Mouse (Mus musculus) CH12.LX (cell line): ENCODE measurements at regions not wholly inside any gene's neighbourhood (a gene's known extent, or its start where the extent isn't known, plus 50 kb on each side); places are given as distances from the start of the nearest gene placed in this dataset.

Experiments used
- DNase-seq: peaks from one replicate; pipeline ENCODE4 v3.0.0-alpha.2; 2013; ENCODE audit errors: extremely low read depth
- H3K27ac ChIP-seq: 2 replicates; pipeline ENCODE4 v1.5.1; 2012; ENCODE audit warnings: low read depth, mild to moderate bottlenecking, control low read depth, moderate library complexity; ENCODE audit not compliant: insufficient read depth
- H3K27me3 ChIP-seq: replicated peaks from 2 replicates; pipeline ENCODE3; 2012; ENCODE audit warnings: inconsistent platforms
- H3K36me3 ChIP-seq, 2 experiments: replicated peaks in 1 of 2; 2 replicates each; pipeline versions ENCODE3 to v1.6.1; 2012; ENCODE audit warnings: inconsistent platforms in 1 of 2, low read length in 1 of 2, mild to moderate bottlenecking in 1 of 2, mixed read lengths in 1 of 2, moderate library complexity in 1 of 2; ENCODE audit not compliant: control insufficient read depth in 1 of 2, insufficient read depth in 1 of 2
- H3K4me1 ChIP-seq, 2 experiments: 2 replicates each; pipeline ENCODE4 v1.6.1; 2012; ENCODE audit warnings: inconsistent platforms in 1 of 2, moderate library complexity in 1 of 2; ENCODE audit not compliant: insufficient read depth in 2 of 2, control insufficient read depth in 1 of 2
- H3K4me2 ChIP-seq: 2 replicates; pipeline ENCODE4 v1.6.1; 2012; ENCODE audit warnings: low read depth, mild to moderate bottlenecking, control low read depth; ENCODE audit not compliant: poor library complexity, insufficient read depth, severe bottlenecking
- H3K4me3 ChIP-seq, 3 experiments: fragments of 150-350 bp in 1 of 3; sonication (generic) in 1 of 3; replicated peaks in 1 of 3; 2 replicates each; pipeline versions ENCODE3 to v1.5.1; 2011 to 2012; ENCODE audit warnings: low read depth in 2 of 3, low read length in 2 of 3, mild to moderate bottlenecking in 2 of 3, moderate library complexity in 2 of 3, control low read depth in 1 of 3, improper control_type of control experiment in 1 of 3, inconsistent platforms in 1 of 3, mixed read lengths in 1 of 3; ENCODE audit not compliant: poor library complexity in 1 of 3
- H3K79me2 ChIP-seq: replicated peaks from 2 replicates; pipeline ENCODE4 v1.6.1; 2012; ENCODE audit warnings: mild to moderate bottlenecking, moderate library complexity; ENCODE audit not compliant: control insufficient read depth, poor library complexity, insufficient read depth, severe bottlenecking; ENCODE audit errors: extremely low read depth
- H3K9ac ChIP-seq: 2 replicates; pipeline ENCODE4 v1.6.1; 2012; ENCODE audit warnings: low read depth, mild to moderate bottlenecking, control low read depth, moderate library complexity; ENCODE audit not compliant: insufficient read depth
- H3K9me3 ChIP-seq: replicated peaks from 2 replicates; pipeline ENCODE3; 2012; ENCODE audit warnings: low read length, inconsistent platforms, mixed read lengths
- BHLHE40 ChIP-seq: IDR thresholded peaks from 2 replicates; pipeline ENCODE4 v1.6.1; 2011; ENCODE audit warnings: mild to moderate bottlenecking, low read depth, low read length, improper control_type of control experiment
- CTCF ChIP-seq, 2 experiments: IDR thresholded peaks in 1 of 2; conservative IDR thresholded peaks in 1 of 2; 2 replicates each; pipeline ENCODE4 v1.5.1; 2011 to 2012; ENCODE audit warnings: low read depth in 2 of 2, low read length in 2 of 2, improper control_type of control experiment in 1 of 2, inconsistent platforms in 1 of 2, mild to moderate bottlenecking in 1 of 2, moderate library complexity in 1 of 2
- E2F4 ChIP-seq: IDR thresholded peaks from 2 replicates; pipeline ENCODE4 v1.6.1; 2011; ENCODE audit warnings: low read depth, low read length, improper control_type of control experiment; ENCODE audit not compliant: insufficient replicate concordance
- EP300 ChIP-seq: IDR thresholded peaks from 2 replicates; pipeline ENCODE4 v1.6.1; 2011; ENCODE audit warnings: low read length, improper control_type of control experiment
- GABPA ChIP-seq: IDR thresholded peaks from 2 replicates; pipeline ENCODE4 v1.6.1; 2012; ENCODE audit warnings: low read depth, low read length, improper control_type of control experiment, inconsistent platforms; ENCODE audit not compliant: insufficient replicate concordance
- HCFC1 ChIP-seq: IDR thresholded peaks from 2 replicates; pipeline ENCODE4 v1.6.1; 2012; ENCODE audit warnings: low read depth, mild to moderate bottlenecking, inconsistent platforms, low read length, improper control_type of control experiment
- JUN ChIP-seq: IDR thresholded peaks from 2 replicates; pipeline ENCODE4 v1.6.1; 2011; ENCODE audit warnings: low read depth, mild to moderate bottlenecking, low read length, improper control_type of control experiment, moderate library complexity; ENCODE audit not compliant: insufficient read depth
- JUND ChIP-seq: conservative IDR thresholded peaks from 2 replicates; pipeline ENCODE4 v1.6.1; 2011; ENCODE audit warnings: low read depth, low read length, improper control_type of control experiment
- KAT2A ChIP-seq: IDR thresholded peaks from 2 replicates; pipeline ENCODE4 v1.6.1; 2012; ENCODE audit warnings: low read length, improper control_type of control experiment, inconsistent platforms; ENCODE audit not compliant: insufficient replicate concordance
- MAFK ChIP-seq: IDR thresholded peaks from 2 replicates; pipeline ENCODE4 v1.6.1; 2011; ENCODE audit warnings: low read length, improper control_type of control experiment; ENCODE audit not compliant: insufficient replicate concordance
- MAX ChIP-seq: IDR thresholded peaks from 2 replicates; pipeline ENCODE4 v1.6.1; 2011; ENCODE audit warnings: low read length, improper control_type of control experiment
- MXI1 ChIP-seq: IDR thresholded peaks from 2 replicates; pipeline ENCODE4 v1.6.1; 2011; ENCODE audit warnings: mild to moderate bottlenecking, low read depth, low read length, improper control_type of control experiment
- NELFE ChIP-seq: IDR thresholded peaks from 2 replicates; pipeline ENCODE4 v1.6.1; 2011; ENCODE audit warnings: low read depth, low read length, improper control_type of control experiment
- NRF1 ChIP-seq: IDR thresholded peaks from 2 replicates; pipeline ENCODE4 v1.6.1; 2014; ENCODE audit warnings: low read depth, mild to moderate bottlenecking, inconsistent platforms, low read length, improper control_type of control experiment, moderate library complexity
- PAX5 ChIP-seq: IDR thresholded peaks from 2 replicates; pipeline ENCODE4 v1.6.1; 2012; ENCODE audit warnings: low read length, inconsistent platforms, mixed read lengths
- RAD21 ChIP-seq: IDR thresholded peaks from 2 replicates; pipeline ENCODE4 v1.6.1; 2011; ENCODE audit warnings: low read depth, mild to moderate bottlenecking, low read length, improper control_type of control experiment, moderate library complexity
- RCOR1 ChIP-seq: conservative IDR thresholded peaks from 2 replicates; pipeline ENCODE4 v1.6.1; 2012; ENCODE audit warnings: low read depth, mild to moderate bottlenecking, inconsistent platforms, low read length, improper control_type of control experiment
- SMC3 ChIP-seq: IDR thresholded peaks from 2 replicates; pipeline ENCODE4 v1.6.1; 2011; ENCODE audit warnings: low read depth, low read length, improper control_type of control experiment
- USF2 ChIP-seq: conservative IDR thresholded peaks from 2 replicates; pipeline ENCODE4 v1.6.1; 2011; ENCODE audit warnings: low read depth, low read length, improper control_type of control experiment
- dilution Hi-C: fragments of 300-500 bp; cut with MboI; formaldehyde crosslinking; loops from 2 replicates; pipeline ENCODE4 v1.14.3; 2020; ENCODE audit warnings: low sequenced_read_pairs; ENCODE audit not compliant: extremely low pct_unique_long_range_greater_than_20kb, extremely low pct_ligation_motif_present
- in situ Hi-C: fragments of 300-500 bp; cut with MboI; formaldehyde crosslinking; loops from 3 replicates; pipeline ENCODE4 v1.14.3; 2019; ENCODE audit warnings: low sequenced_read_pairs, low pct_ligation_motif_present, low pct_unique_long_range_greater_than_20kb, mixed read lengths

GRCm38 (mm10) chr1:149274932-149275331 lies 686.2 kb downstream of the Pla2g4a start:
- TF ChIP-seq BHLHE40 (no peak), NRF1 (no peak), KAT2A (no peak), EP300 (no peak)
- H3K9me3 ChIP-seq = peaks cover 12% of the 10 kb centered on the region
- no peaks in the 10 kb centered on the region for H3K27me3 ChIP-seq
- no peak overlapping the region for H3K4me3 ChIP-seq
- no peak overlapping the region for H3K27ac ChIP-seq
- H3K79me2 ChIP-seq = no peaks in the 10 kb centered on the region
- dilution Hi-C loops = no loop called here
- in situ Hi-C loops = no loop called here
- DNase-seq = no peak
- no peak overlapping the region for H3K4me2 ChIP-seq
- no peak overlapping the region for H3K9ac ChIP-seq
- no peaks in the 10 kb centered on the region for H3K4me1 ChIP-seq
- H3K36me3 ChIP-seq = no peaks in the 10 kb centered on the region

DNA sequence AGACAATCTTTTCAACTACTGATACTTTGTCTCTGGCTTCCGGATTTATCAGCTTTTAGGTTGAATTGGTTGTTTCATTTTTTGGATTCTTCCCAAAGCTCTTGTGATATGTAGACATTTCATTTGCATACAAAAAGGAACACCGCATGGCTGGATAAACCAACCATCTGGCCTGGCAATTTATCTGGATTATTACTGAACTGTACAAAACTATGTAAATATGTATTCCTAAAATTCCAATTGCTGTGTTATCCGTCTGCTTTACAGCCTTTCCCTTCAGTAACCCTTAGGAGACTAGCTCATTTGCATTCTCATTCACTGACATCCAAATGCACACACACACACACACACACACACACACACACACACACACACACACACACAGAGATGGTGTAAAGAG lies 704.2 kb downstream of the Pla2g4a start:
- no peaks in the 10 kb centered on the region for H3K36me3 ChIP-seq
- H3K9ac ChIP-seq = no peak overlapping the region
- no peak overlapping the region for H3K27ac ChIP-seq
- no peak for TF ChIP-seq USF2
- no peak for TF ChIP-seq PAX5
- no peaks in the 10 kb centered on the region for H3K4me1 ChIP-seq
- H3K79me2 ChIP-seq = no peaks in the 10 kb centered on the region
- H3K4me3 ChIP-seq = no peak overlapping the region
- no peak overlapping the region for H3K4me2 ChIP-seq
- DNase-seq = no peak
- dilution Hi-C loops (no loop called here), in situ Hi-C loops (no loop called here)
- peaks cover 13% of the 10 kb centered on the region for H3K9me3 ChIP-seq
- no peaks in the 10 kb centered on the region for H3K27me3 ChIP-seq

GRCm38 (mm10) chr1:149254141-149254540 lies 706.9 kb downstream of the Pla2g4a start:
- H3K27ac ChIP-seq = no peak overlapping the region
- H3K79me2 ChIP-seq = no peaks in the 10 kb centered on the region
- peaks cover 11% of the 10 kb centered on the region for H3K9me3 ChIP-seq
- H3K36me3 ChIP-seq = no peaks in the 10 kb centered on the region
- H3K4me1 ChIP-seq = no peaks in the 10 kb centered on the region
- no peak for DNase-seq
- H3K4me3 ChIP-seq = no peak overlapping the region
- no peak for TF ChIP-seq MXI1
- TF ChIP-seq NELFE = no peak
- no peak for TF ChIP-seq MAFK
- TF ChIP-seq RCOR1 = no peak
- no peak for TF ChIP-seq GABPA
- no peak for TF ChIP-seq NRF1
- no peak for TF ChIP-seq MAX
- no peak for TF ChIP-seq E2F4
- TF ChIP-seq SMC3 = peak; percentile 30; the same call in 1 of the 2 replicates
- peak; percentile 25 for TF ChIP-seq RAD21
- TF ChIP-seq JUN = no peak
- no peak for TF ChIP-seq JUND
- TF ChIP-seq CTCF (conservative IDR thresholded peaks at IDR 0.05 in 1 of 2, IDR thresholded peaks at IDR 0.05 in 1 of 2; ENCODE audit: low read depth in 2 of 2, low read length in 2 of 2) = peak in 1 of 2 experiments; percentile 49; a peak in 2 of 4 replicates
- TF ChIP-seq KAT2A = no peak
- no peak for TF ChIP-seq HCFC1
- TF ChIP-seq EP300 = no peak
- dilution Hi-C loops (no loop called here), in situ Hi-C loops (no loop called here)
- H3K4me2 ChIP-seq = no peak overlapping the region
- no peaks in the 10 kb centered on the region for H3K27me3 ChIP-seq
- H3K9ac ChIP-seq = no peak overlapping the region
